10 mouse cellular contexts compared by ENCODE assay signal in the genomic region with DNA sequence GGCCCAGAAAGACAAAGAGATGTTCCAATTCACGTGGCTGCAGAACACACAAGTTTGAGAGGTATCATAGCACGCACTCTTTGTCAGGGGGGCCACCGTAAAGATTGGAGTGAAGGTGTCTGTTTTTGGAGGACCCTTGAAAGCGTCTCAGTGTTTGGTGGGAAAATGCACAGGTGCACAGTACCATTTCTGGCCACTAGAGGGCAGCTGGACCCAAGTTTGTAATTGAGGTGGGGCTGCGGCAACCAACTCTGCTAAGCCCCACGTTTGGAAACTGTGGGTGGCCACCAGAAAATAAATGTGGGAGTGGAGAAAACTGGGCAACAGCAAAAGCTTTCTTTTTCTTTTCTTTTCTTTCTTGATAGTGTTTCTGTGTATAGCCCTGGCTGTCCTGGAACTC. TPM values are rescaled to one million over a fixed set of nuclear protein-coding genes. Genes with fewer than 3 reads are reported as not detected.
DNase-seq lines count a peak whose midpoint lies in the region; ATAC-seq and TF ChIP-seq lines count a peak whose summit lies in the region.
"Had no signal": no experiment of that assay in that cellular context is flagged by ENCODE, and none has a peak within 500 bp of the region (broad histone marks: within the 10 kb centered on the region; RNA-seq: fewer than 3 reads in every experiment).

No protein-coding gene starts in this region.

- CTCF ChIA-PET in Patski (lab: Charles Lee) = interaction anchor here (0.9 to 2.6 kb wide), 4 partner anchors 9 to 303 kb away, joined by 3 to 9 read pairs (median 3); a partner anchor contains a TSS

- intact Hi-C loops in heart, postnatal 36 days (cut with DNase I) = loop anchor here (1.0 kb wide), 1 partner anchor 151 kb away; no protein-coding TSS in a partner anchor

- H3K4me2 ChIP-seq in kidney, embryonic 16.5 days (replicated peaks; ENCODE audit: low read depth, low read length) = no peak overlapping the region
- no peak overlapping the region for H3K4me2 ChIP-seq in liver, postnatal 0 days (ENCODE audit: low read depth, low read length)

- ATAC-seq in kidney, embryonic 16.5 days (ENCODE audit: low FRiP score, low TSS enrichment) = no peak
- ATAC-seq in Patski = no peak
- peak; percentile 64; the same call in 1 of the 2 replicates for ATAC-seq in common myeloid progenitor, adult 5-6 weeks (replicated peaks; ENCODE audit: low read depth, poor library complexity, severe bottlenecking)
- ATAC-seq in liver, postnatal 0 days = no peak

- in situ Hi-C loops in Patski (cut with MboI; ENCODE audit: low pct_unique_long_range_greater_than_20kb) = no loop called here

- no peaks in the 10 kb centered on the region for H3K27me3 ChIP-seq in kidney, embryonic 16.5 days (ENCODE audit: insufficient read depth, low read length)
- peaks cover 7% of the 10 kb centered on the region for H3K27me3 ChIP-seq in Patski
- H3K27me3 ChIP-seq in liver, postnatal 0 days (ENCODE audit: insufficient read depth, low read length) = peaks cover 2% of the 10 kb centered on the region; the same call in 1 of the 2 replicates

- no peak overlapping the region for H3K4me3 ChIP-seq in kidney, embryonic 16.5 days (ENCODE audit: low read length)
- H3K4me3 ChIP-seq in liver, postnatal 0 days (ENCODE audit: low read depth, low read length) = no peak overlapping the region
- H3K4me3 ChIP-seq: megakaryocyte, embryonic 14.5 days had no signal

- POLR2A ChIA-PET in Patski (lab: Charles Lee) = no interaction called here

- no peak overlapping the region for H3K27ac ChIP-seq in kidney, embryonic 16.5 days (ENCODE audit: low read length)
- no peak overlapping the region for H3K27ac ChIP-seq in liver, postnatal 0 days (ENCODE audit: low read depth)

- H3K9ac ChIP-seq in kidney, embryonic 16.5 days (replicated peaks; ENCODE audit: low read length) = no peak overlapping the region
- no peak overlapping the region for H3K9ac ChIP-seq in liver, postnatal 0 days (replicated peaks)

- TF ChIP-seq EP300 in liver, postnatal 0 days (IDR thresholded peaks at IDR 0.05; ENCODE audit: low read depth) = no peak

- peak; percentile 75 for DNase-seq in kidney, adult 18-20 months
- no peak for DNase-seq in Patski (ENCODE audit: low read depth, low spot score)
- peak; percentile 67 to 77 for DNase-seq in heart, postnatal 36 days
- DNase-seq in liver, postnatal 0 days = peak; percentile 76
- DNase-seq in right cerebral cortex, adult 18-20 months = peak; percentile 59
- peak; percentile 55 for DNase-seq in urinary bladder, postnatal 25 days (ENCODE audit: low spot score)

- no peaks in the 10 kb centered on the region for H3K9me3 ChIP-seq in kidney, embryonic 16.5 days (ENCODE audit: low read length)
- H3K9me3 ChIP-seq in liver, postnatal 0 days (ENCODE audit: low read length) = no peaks in the 10 kb centered on the region
- H3K9me3 ChIP-seq: megakaryocyte, embryonic 14.5 days had no signal

- TF ChIP-seq CTCF in Patski (IDR thresholded peaks at IDR 0.05) = peak; percentile 91
- TF ChIP-seq CTCF in liver, postnatal 0 days (IDR thresholded peaks at IDR 0.05; ENCODE audit: low read depth) = peak; percentile 94

- H3K4me1 ChIP-seq in kidney, embryonic 16.5 days (ENCODE audit: insufficient read depth, low read length) = no peaks in the 10 kb centered on the region
- no peaks in the 10 kb centered on the region for H3K4me1 ChIP-seq in liver, postnatal 0 days (ENCODE audit: insufficient read depth)
- H3K4me1 ChIP-seq: megakaryocyte, embryonic 14.5 days had no signal

- WGBS in kidney, embryonic 16.5 days = 13% methylated on average over 6 of the region's 6 CpGs
- 10% methylated on average over 6 of the region's 6 CpGs for WGBS in liver, postnatal 0 days (ENCODE audit: insufficient replicate concordance)

- H3K36me3 ChIP-seq in kidney, embryonic 16.5 days (ENCODE audit: insufficient read depth, low read length) = no peaks in the 10 kb centered on the region
- no peaks in the 10 kb centered on the region for H3K36me3 ChIP-seq in liver, postnatal 0 days (replicated peaks; ENCODE audit: insufficient read depth, low read length)

RNA-seq across cellular contexts. Expression of a gene that starts 8.3 kb away (rescaled TPM):
- 8.6 and 11.3 TPM in 2 replicates for polyA plus RNA-seq in kidney, embryonic 16.5 days (2015; fragmentation: Nextera tagmentation; extraction: Ambion mirVana)
- 2.0 TPM for polyA plus RNA-seq in Patski (2021)
- 0.23 and 0.44 TPM in 2 replicates for total RNA-seq in common myeloid progenitor, adult 5-6 weeks (2017)
- under 1 TPM; 0.35 to 0.36 TPM for total RNA-seq in heart, postnatal 36 days (2021)
- 0.06 and 0.07 TPM in 2 replicates for polyA plus RNA-seq in liver, postnatal 0 days (2015; fragmentation: Nextera tagmentation; extraction: Ambion mirVana)

RNA-seq across cellular contexts. Expression of a gene that starts 14.2 kb away (rescaled TPM):
- polyA plus RNA-seq in kidney, embryonic 16.5 days (2015; fragmentation: Nextera tagmentation; extraction: Ambion mirVana) = not detected in 2 replicates
- polyA plus RNA-seq in Patski (2021) = not detected
- not detected in 2 replicates for total RNA-seq in common myeloid progenitor, adult 5-6 weeks (2017)
- total RNA-seq in heart, postnatal 36 days (2021) = not detected
- not detected in 2 replicates for polyA plus RNA-seq in liver, postnatal 0 days (2015; fragmentation: Nextera tagmentation; extraction: Ambion mirVana)

RNA-seq across cellular contexts. Expression of a gene that starts 21.8 kb away (rescaled TPM):
- 65.9 and 71.2 TPM in 2 replicates for polyA plus RNA-seq in kidney, embryonic 16.5 days (2015; fragmentation: Nextera tagmentation; extraction: Ambion mirVana)
- 17.7 TPM for polyA plus RNA-seq in Patski (2021)
- total RNA-seq in common myeloid progenitor, adult 5-6 weeks (2017) = 19.4 and 30.6 TPM in 2 replicates
- under 1 TPM; 0.42 to 0.51 TPM for total RNA-seq in heart, postnatal 36 days (2021)
- polyA plus RNA-seq in liver, postnatal 0 days (2015; fragmentation: Nextera tagmentation; extraction: Ambion mirVana) = 27.8 and 30.7 TPM in 2 replicates

RNA-seq across cellular contexts. Expression of a gene that starts 32.4 kb away (rescaled TPM):
- 0.41 and 0.61 TPM in 2 replicates for polyA plus RNA-seq in kidney, embryonic 16.5 days (2015; fragmentation: Nextera tagmentation; extraction: Ambion mirVana)
- polyA plus RNA-seq in Patski (2021) = not detected
- total RNA-seq in common myeloid progenitor, adult 5-6 weeks (2017) = not detected in 2 replicates
- total RNA-seq in heart, postnatal 36 days (2021) = not detected
- polyA plus RNA-seq in liver, postnatal 0 days (2015; fragmentation: Nextera tagmentation; extraction: Ambion mirVana) = 0.07 and 0.09 TPM in 2 replicates
- polyA plus RNA-seq: frontal cortex, adult 2 months had no signal

RNA-seq across cellular contexts. Expression of a gene that starts 42.2 kb away (rescaled TPM):
- 0.15 TPM in 1 of 2 replicates, not detected in the other for polyA plus RNA-seq in kidney, embryonic 16.5 days (2015; fragmentation: Nextera tagmentation; extraction: Ambion mirVana)
- 0.03 TPM for polyA plus RNA-seq in Patski (2021)
- 2.7 and 5.9 TPM in 2 replicates for total RNA-seq in common myeloid progenitor, adult 5-6 weeks (2017)
- total RNA-seq in heart, postnatal 36 days (2021) = under 1 TPM; 0.28 to 0.30 TPM
- 2.0 and 2.3 TPM in 2 replicates for polyA plus RNA-seq in liver, postnatal 0 days (2015; fragmentation: Nextera tagmentation; extraction: Ambion mirVana)
